Mouse (Mus musculus) layer of hippocampus, postnatal 25 days (tissue): ENCODE measurements around the gene Olfr545. TPM values are rescaled to one million over a fixed set of nuclear protein-coding genes. Genes with fewer than 3 reads are reported as not detected.

ENCODE experiments used
- DNase-seq, 2 experiments: peaks; one replicate each; pipeline ENCODE4 v3.0.0; 2022; ENCODE audit warnings: mixed read lengths in 2 of 2, low spot score in 1 of 2; ENCODE audit errors: extremely low spot score in 1 of 2
- total RNA-seq, 2 experiments: library from RNA; stranded (reverse); gene quantifications; 2 replicates each; pipeline ENCODE4 v1.2.3; 2021

Olfr545 gene
- total RNA-seq, 2 experiments from 2014 or later: not detected

GRCm38 (mm10) chr7:102479368-102480078 lies 19.9 kb downstream of the Olfr545 start:
- DNase-seq: no peak

GRCm38 (mm10) chr7:102478926-102479325 lies 20.4 kb downstream of the Olfr545 start:
- no peak for DNase-seq

GRCm38 (mm10) chr7:102478425-102478824 lies 20.9 kb downstream of the Olfr545 start:
- no peak for DNase-seq

GRCm38 (mm10) chr7:102477377-102477776 lies 22.0 kb downstream of the Olfr545 start:
- no peak for DNase-seq

GRCm38 (mm10) chr7:102476601-102477000 lies 22.8 kb downstream of the Olfr545 start:
- no peak for DNase-seq

- no peak for DNase-seq
Measured at GRCm38 (mm10) chr7:102472675-102473074, 26.7 kb downstream of the Olfr545 start.

GRCm38 (mm10) chr7:102467566-102467965 lies 31.8 kb downstream of the Olfr545 start:
- DNase-seq: no peak

- DNase-seq: no peak
Measured at GRCm38 (mm10) chr7:102458618-102459380, 40.6 kb downstream of the Olfr545 start.

GRCm38 (mm10) chr7:102446438-102446837 lies 52.9 kb downstream of the Olfr545 start:
- DNase-seq: no peak

GRCm38 (mm10) chr7:102444301-102444700 lies 55.1 kb downstream of the Olfr545 start:
- no peak for DNase-seq

- DNase-seq: no peak
Measured at GRCm38 (mm10) chr7:102442432-102442831, 56.9 kb downstream of the Olfr545 start.

GRCm38 (mm10) chr7:102441657-102442391 lies 57.5 kb downstream of the Olfr545 start, which contains the start of gene Rrm1:
Gene Rrm1 (plus strand): TSS chr7:102441695.
- peak; percentile 95 for DNase-seq

Other genes starting within 250 kb of the Olfr545 start
- 10 to 100 TPM; 28.9 to 30.2 TPM for gene Rhog, start 243.5 kb downstream of the Olfr545 start, total RNA-seq
- 10 to 100 TPM; 67.7 to 70.4 TPM for gene Stim1, start 231.8 kb downstream of the Olfr545 start, total RNA-seq
- 10 to 100 TPM; 10.2 to 10.8 TPM for gene Rrm1, start 57.9 kb downstream of the Olfr545 start, total RNA-seq
- not detected for gene Olfr543, start 17.9 kb downstream of the Olfr545 start, total RNA-seq
- not detected for gene Olfr544, start 11.3 kb downstream of the Olfr545 start, total RNA-seq
- gene Olfr547, start 35.2 kb upstream of the Olfr545 start, total RNA-seq: not detected
- not detected for gene Olfr548-ps1, start 41.3 kb upstream of the Olfr545 start, total RNA-seq
- gene Olfr549, start 50.3 kb upstream of the Olfr545 start, total RNA-seq: not detected
- gene Trim21, start 65.9 kb upstream of the Olfr545 start, total RNA-seq: 1 to 10 TPM; 2.1 to 3.6 TPM
- 1 to 10 TPM in 1 of 2 experiments, under 1 TPM in 1; 0.89 to 1.3 TPM for gene Olfr550, start 71.9 kb upstream of the Olfr545 start, total RNA-seq
- gene Olfr551, start 92.3 kb upstream of the Olfr545 start, total RNA-seq: not detected
- under 1 TPM in 1 of 2 experiments, not detected in 1; 0.10 TPM for gene Olfr552, start 98.2 kb upstream of the Olfr545 start, total RNA-seq
- not detected for gene Olfr553, start 118.6 kb upstream of the Olfr545 start, total RNA-seq
- not detected for gene Olfr554, start 138.9 kb upstream of the Olfr545 start, total RNA-seq
- not detected for gene Olfr555, start 159.2 kb upstream of the Olfr545 start, total RNA-seq
- under 1 TPM in 1 of 2 experiments, not detected in 1; 0.10 TPM for gene Olfr556, start 165.3 kb upstream of the Olfr545 start, total RNA-seq
- gene Trim68, start 187.8 kb upstream of the Olfr545 start, total RNA-seq: 1 to 10 TPM; 4.5 to 7.6 TPM
- not detected for gene Olfr557, start 196.3 kb upstream of the Olfr545 start, total RNA-seq
- gene Olfr558, start 202.6 kb upstream of the Olfr545 start, total RNA-seq: under 1 TPM; 0.49 TPM
- gene Olfr33, start 219.5 kb upstream of the Olfr545 start, total RNA-seq: not detected
- gene Olfr559, start 227.9 kb upstream of the Olfr545 start, total RNA-seq: not detected